Mouse (Mus musculus) embryonic facial prominence, embryonic 11.5 days (tissue): ENCODE measurements around the gene Slc29a4. TPM values are rescaled to one million over a fixed set of nuclear protein-coding genes. Genes with fewer than 3 reads are reported as not detected.

Source experiments
- ATAC-seq: fragments of 200-750 bp; cut with Nextera tagmentation; replicated peaks from 2 replicates; pipeline ENCODE4 v1.8.0; 2017; ENCODE audit warnings: low read depth; ENCODE audit not compliant: insufficient number of reproducible peaks, low FRiP score, low TSS enrichment
- DNase-seq: peaks from one replicate; pipeline ENCODE4 v3.0.0-alpha.2; 2015; ENCODE audit warnings: low spot score
- H3K27ac ChIP-seq: fragments of 300-500 bp; sonication (generic); replicated peaks from 2 replicates; pipeline ENCODE4 v1.5.1; 2014; ENCODE audit warnings: mild to moderate bottlenecking, low read depth, low read length, control low read depth
- H3K27me3 ChIP-seq: fragments of 300-500 bp; sonication (generic); 2 replicates; pipeline ENCODE4 v1.6.1; 2014; ENCODE audit warnings: mild to moderate bottlenecking, low read length, moderate library complexity, mixed read lengths; ENCODE audit not compliant: control insufficient read depth, insufficient read depth
- H3K36me3 ChIP-seq: fragments of 300-500 bp; sonication (generic); replicated peaks from 2 replicates; pipeline ENCODE4 v1.6.1; 2014; ENCODE audit warnings: low read depth, mild to moderate bottlenecking, low read length, moderate library complexity, mixed read lengths; ENCODE audit not compliant: control insufficient read depth, insufficient read depth
- H3K4me1 ChIP-seq: fragments of 300-500 bp; sonication (generic); 2 replicates; pipeline ENCODE4 v1.6.1; 2014; ENCODE audit warnings: low read length, mixed read lengths; ENCODE audit not compliant: control insufficient read depth, insufficient read depth
- H3K4me2 ChIP-seq: fragments of 300-500 bp; sonication (generic); 2 replicates; pipeline ENCODE4 v1.6.1; 2014; ENCODE audit warnings: low read depth, mild to moderate bottlenecking, control low read depth, low read length, moderate library complexity
- H3K4me3 ChIP-seq: fragments of 300-500 bp; sonication (generic); 2 replicates; pipeline ENCODE4 v1.5.1; 2014; ENCODE audit warnings: low read depth, low read length, control low read depth
- H3K9ac ChIP-seq: fragments of 300-500 bp; sonication (generic); replicated peaks from 2 replicates; pipeline ENCODE4 v1.6.1; 2014; ENCODE audit warnings: mild to moderate bottlenecking, control low read depth, low read length
- H3K9me3 ChIP-seq: fragments of 300-500 bp; sonication (generic); replicated peaks from 2 replicates; pipeline ENCODE4 v1.6.1; 2016; ENCODE audit warnings: mild to moderate bottlenecking, low read length, inconsistent platforms, mixed read lengths; ENCODE audit not compliant: control insufficient read depth
- WGBS: fragments of 180-500 bp; shearing (Covaris S2); extraction: QIAGEN DNeasy Blood & Tissue Kit; methylation state at CpG from one replicate; pipeline ENCODE4 v1.1.7; 2014; 5-methylcytosine and 5-hydroxymethylcytosine counted together
- polyA plus RNA-seq: library from polyadenylated mRNA; unstranded; fragments of >200 nt; fragmentation: Nextera tagmentation; extraction: Ambion mirVana; gene quantifications from 2 replicates; pipeline ENCODE4 v1.2.1, GENCODE M21; 2014

Slc29a4 gene
- polyA plus RNA-seq, 1 experiment from 2014 or later: 9.5 TPM

DNA sequence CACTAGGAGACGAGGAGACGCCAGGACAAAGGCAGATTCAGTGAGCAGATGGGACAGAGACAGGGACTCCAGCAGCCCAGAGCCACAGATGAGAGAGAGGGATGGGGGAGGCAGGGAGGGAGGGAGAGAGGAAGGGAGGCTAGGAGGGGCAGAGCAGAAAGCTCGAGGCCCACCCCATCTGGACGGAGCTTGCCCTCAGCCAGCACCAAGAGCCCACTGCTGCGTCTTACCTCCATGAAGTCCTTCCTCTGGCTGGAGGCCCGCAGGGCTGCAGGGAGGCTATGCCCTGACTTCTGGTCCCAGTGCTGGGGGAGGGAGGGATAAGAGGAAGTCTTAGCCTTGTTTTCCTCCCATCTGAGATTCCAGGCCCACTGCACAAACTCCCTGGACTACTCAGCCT is 34.4 kb downstream of the Slc29a4 start:
- Histone ChIP-seq H3K4me1 (no peaks in the 10 kb centered on the region; the same call in 1 of the 2 replicates), H3K36me3 (peaks cover 38% of the 10 kb centered on the region), H3K4me2 (no peak overlapping the region), H3K27me3 (no peaks in the 10 kb centered on the region), H3K9ac (no peak overlapping the region), H3K27ac (no peak overlapping the region), H3K4me3 (no peak overlapping the region), H3K9me3 (no peaks in the 10 kb centered on the region)
- WGBS: 87% methylated on average over 6 of the region's 6 CpGs
- DNase-seq: no peak
- ATAC-seq: no peak

DNA sequence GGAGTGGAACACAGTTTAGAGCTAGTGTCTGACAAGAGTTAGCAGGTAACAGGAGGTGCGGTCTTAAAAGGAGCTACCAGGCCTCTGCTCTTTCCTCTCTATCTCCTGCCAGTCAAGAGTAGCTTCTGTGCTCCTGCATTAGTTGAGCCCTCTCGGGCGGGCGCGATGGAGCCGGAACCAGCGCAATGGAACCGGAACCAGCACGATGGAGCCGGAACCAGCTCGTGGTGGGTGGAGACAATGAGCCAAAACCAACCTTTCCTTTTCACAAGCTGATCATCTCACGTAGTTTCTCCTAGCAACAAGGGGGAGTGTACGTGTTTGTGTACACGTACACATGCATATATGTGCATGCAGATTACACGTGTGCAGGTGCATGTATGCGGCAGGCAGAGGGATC is 36.0 kb downstream of the Slc29a4 start:
- WGBS: 95% methylated on average over 16 of the region's 16 CpGs

DNA sequence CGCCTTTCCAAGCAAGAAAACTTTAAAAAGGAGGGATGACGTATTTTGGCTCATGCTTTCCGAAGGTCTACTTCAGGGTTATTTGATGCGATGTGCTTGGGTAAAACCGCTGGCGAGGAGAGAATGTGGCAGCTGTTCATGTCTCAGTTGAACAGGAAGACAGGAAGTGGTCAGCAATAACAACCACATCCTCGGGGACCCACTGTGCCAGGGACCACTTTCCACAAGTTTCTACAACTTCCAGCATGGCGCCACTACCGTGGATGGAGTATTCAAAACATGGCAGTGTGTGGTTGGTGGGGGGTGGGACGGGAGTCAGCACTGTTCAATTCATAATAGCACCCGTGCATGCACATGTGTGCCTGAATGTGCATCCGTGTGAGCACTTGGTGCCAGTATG is 38.0 kb downstream of the Slc29a4 start:
- peaks cover 57% of the 10 kb centered on the region for H3K36me3 ChIP-seq
- H3K27me3 ChIP-seq: no peaks in the 10 kb centered on the region
- no peak for DNase-seq
- no peak overlapping the region for H3K9ac ChIP-seq
- H3K9me3 ChIP-seq: no peaks in the 10 kb centered on the region
- H3K4me1 ChIP-seq: no peaks in the 10 kb centered on the region
- no peak overlapping the region for H3K27ac ChIP-seq
- no peak for ATAC-seq
- no peak overlapping the region for H3K4me2 ChIP-seq
- 93% methylated on average over 12 of the region's 12 CpGs for WGBS
- no peak overlapping the region for H3K4me3 ChIP-seq

More for the DNA sequence above, 36.0 kb downstream of the Slc29a4 start:
- DNase-seq: no peak
- no peak overlapping the region for H3K27ac ChIP-seq
- H3K36me3 ChIP-seq: peaks cover 48% of the 10 kb centered on the region
- no peak overlapping the region for H3K4me2 ChIP-seq
- no peaks in the 10 kb centered on the region for H3K27me3 ChIP-seq
- no peak overlapping the region for H3K4me3 ChIP-seq
- ATAC-seq: no peak
- no peaks in the 10 kb centered on the region for H3K9me3 ChIP-seq
- no peak overlapping the region for H3K9ac ChIP-seq
- H3K4me1 ChIP-seq: no peaks in the 10 kb centered on the region; the same call in 1 of the 2 replicates

DNA sequence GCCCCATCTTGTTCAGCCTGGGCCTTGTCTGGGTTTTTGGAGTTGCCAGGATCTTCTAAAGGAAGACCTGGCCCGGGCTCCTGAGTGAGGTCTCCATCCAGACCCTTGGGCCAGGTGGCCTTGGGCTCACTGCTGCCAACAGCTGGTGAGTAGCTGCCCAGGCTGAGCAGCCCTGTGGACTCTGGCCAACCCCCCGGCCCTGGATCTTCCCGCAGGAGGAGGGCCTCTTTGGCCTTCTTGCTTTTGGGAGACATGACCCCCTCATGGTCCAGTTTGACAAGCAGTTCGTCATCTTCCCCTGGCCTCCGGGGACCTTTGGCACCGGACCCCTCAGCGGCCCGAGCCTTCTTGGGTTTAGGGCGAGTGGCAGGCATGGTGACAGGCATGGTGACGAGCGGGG is 39.6 kb downstream of the Slc29a4 start:
- H3K36me3 ChIP-seq: peaks cover 58% of the 10 kb centered on the region
- H3K9ac ChIP-seq: no peak overlapping the region
- H3K4me2 ChIP-seq: no peak overlapping the region
- H3K4me3 ChIP-seq: no peak overlapping the region
- ATAC-seq (no peak), DNase-seq (no peak)
- no peaks in the 10 kb centered on the region for H3K4me1 ChIP-seq
- no peaks in the 10 kb centered on the region for H3K9me3 ChIP-seq
- H3K27me3 ChIP-seq: no peaks in the 10 kb centered on the region
- no peak overlapping the region for H3K27ac ChIP-seq
- 94% methylated on average over 11 of the region's 11 CpGs for WGBS

DNA sequence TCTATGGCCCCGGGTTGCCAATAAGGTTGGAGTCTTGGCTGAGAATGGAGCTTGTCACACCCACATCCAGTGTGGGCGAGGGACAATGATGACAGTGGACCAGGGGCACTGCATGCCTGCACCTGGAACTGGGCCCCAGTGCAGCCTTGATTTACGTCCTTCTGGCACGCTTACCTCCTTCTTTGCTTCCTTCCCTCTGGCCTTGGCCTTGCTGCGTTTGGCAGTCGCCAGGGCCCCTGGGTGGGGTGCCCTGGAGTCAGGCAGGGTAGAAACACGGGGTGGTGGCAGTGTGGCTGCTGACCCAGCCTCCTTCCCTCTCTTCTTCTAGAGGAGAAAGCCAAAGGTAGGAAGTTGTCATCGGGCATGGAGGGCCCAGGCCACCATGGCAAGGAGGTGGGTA is 47.6 kb downstream of the Slc29a4 start:
- DNase-seq (no peak), ATAC-seq (no peak)
- WGBS: 90% methylated on average over 8 of the region's 8 CpGs
- H3K27me3 ChIP-seq: no peaks in the 10 kb centered on the region
- no peak overlapping the region for H3K27ac ChIP-seq
- no peak overlapping the region for H3K9ac ChIP-seq
- no peaks in the 10 kb centered on the region for H3K4me1 ChIP-seq
- no peak overlapping the region for H3K4me2 ChIP-seq
- H3K9me3 ChIP-seq: no peaks in the 10 kb centered on the region
- H3K36me3 ChIP-seq: peaks cover 42% of the 10 kb centered on the region
- no peak overlapping the region for H3K4me3 ChIP-seq

DNA sequence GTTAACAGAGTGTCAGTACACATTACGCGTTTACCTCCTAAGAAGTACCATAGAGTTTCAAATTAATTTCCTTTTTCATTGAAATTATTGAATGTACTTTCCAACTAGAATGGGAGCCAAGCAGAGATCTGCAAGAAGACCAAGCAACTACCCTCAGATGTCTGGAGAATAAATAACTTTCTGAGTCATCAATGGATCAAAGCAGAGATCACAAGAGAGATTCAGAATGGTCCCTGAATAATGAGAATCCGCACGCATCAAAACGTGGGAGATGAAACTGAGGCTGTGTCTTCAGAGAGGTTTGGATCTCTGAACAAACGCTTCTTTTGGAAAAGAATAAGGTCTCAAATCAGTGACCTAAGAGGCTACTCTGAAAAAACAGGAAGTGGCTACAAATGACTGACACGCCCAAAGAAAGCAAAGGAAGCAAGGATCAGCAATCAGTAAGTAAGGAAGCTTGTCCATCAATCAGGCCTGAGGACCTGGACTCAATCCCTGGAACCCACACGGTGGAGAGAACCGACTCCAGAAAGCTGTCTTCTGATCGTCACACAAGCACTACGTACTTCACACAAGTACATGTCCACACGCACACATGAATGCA is 54.8 kb downstream of the Slc29a4 start:
- H3K4me2 ChIP-seq: no peak overlapping the region
- WGBS: 80% methylated on average over 12 of the region's 12 CpGs

DNA sequence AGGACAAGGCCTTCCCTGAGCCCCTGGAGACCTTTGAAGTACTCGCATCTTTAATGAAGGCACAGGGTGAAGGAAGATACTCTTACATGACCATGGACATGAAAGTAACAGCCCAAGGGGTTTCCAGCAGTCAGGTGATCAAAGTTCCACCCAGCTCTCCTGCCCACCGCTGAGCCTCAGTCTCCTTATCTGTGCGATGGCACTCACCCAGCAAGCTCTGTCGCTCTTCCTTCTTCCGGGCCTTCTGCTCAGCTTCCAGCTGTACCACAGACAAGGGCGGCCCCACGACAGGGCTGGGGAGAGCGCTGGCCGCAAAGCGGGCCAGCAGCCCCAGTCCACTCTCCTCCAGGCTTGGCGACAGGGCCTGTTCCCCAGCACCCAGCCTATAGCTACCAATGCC is 57.9 kb downstream of the Slc29a4 start:
- no peak for DNase-seq
- no peak overlapping the region for H3K9ac ChIP-seq
- ATAC-seq: no peak
- no peaks in the 10 kb centered on the region for H3K27me3 ChIP-seq
- H3K36me3 ChIP-seq: peaks cover 18% of the 10 kb centered on the region
- H3K9me3 ChIP-seq: no peaks in the 10 kb centered on the region
- H3K4me2 ChIP-seq: no peak overlapping the region
- H3K27ac ChIP-seq: no peak overlapping the region
- whole genome bisulfite sequencing: 87% methylated on average over 11 of the region's 11 CpGs
- no peak overlapping the region for H3K4me3 ChIP-seq
- no peaks in the 10 kb centered on the region for H3K4me1 ChIP-seq

More for the DNA sequence above, 54.8 kb downstream of the Slc29a4 start:
- peaks cover 38% of the 10 kb centered on the region for H3K36me3 ChIP-seq
- no peak for ATAC-seq
- H3K4me3 ChIP-seq: no peak overlapping the region
- H3K9me3 ChIP-seq: no peaks in the 10 kb centered on the region
- H3K4me1 ChIP-seq: no peaks in the 10 kb centered on the region
- H3K27ac ChIP-seq: no peak overlapping the region
- DNase-seq: no peak
- no peaks in the 10 kb centered on the region for H3K27me3 ChIP-seq
- H3K9ac ChIP-seq: no peak overlapping the region

DNA sequence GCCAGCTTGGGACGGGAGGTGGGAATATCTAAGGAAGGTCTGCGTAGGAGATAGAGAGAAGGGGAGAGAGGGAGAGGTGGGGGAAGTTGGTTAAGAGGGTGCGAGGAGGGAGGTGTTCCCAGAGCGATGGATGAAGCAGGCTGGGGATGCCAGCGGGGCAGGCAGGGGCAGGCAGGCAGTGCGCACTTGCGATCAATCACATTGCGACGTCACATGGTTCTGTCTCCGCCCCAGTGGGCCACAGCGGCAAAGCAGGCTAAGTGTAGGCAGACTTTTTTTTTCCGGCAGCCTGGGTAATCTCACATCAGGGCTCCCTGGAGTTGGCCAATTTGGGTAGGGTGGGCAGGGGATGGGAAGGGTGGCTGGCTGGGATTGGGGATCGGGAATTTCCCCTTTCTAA is 59.9 kb downstream of the Slc29a4 start:
- H3K9ac ChIP-seq: no peak overlapping the region
- no peak for DNase-seq
- no peak overlapping the region for H3K27ac ChIP-seq
- H3K36me3 ChIP-seq: peaks cover 22% of the 10 kb centered on the region
- no peak for ATAC-seq
- no peaks in the 10 kb centered on the region for H3K9me3 ChIP-seq
- H3K4me3 ChIP-seq: no peak overlapping the region
- no peaks in the 10 kb centered on the region for H3K4me1 ChIP-seq
- no peak overlapping the region for H3K4me2 ChIP-seq
- no peaks in the 10 kb centered on the region for H3K27me3 ChIP-seq
- 58% methylated on average over 13 of the region's 13 CpGs for WGBS
